Mouse (Mus musculus) MEL (cell line): ENCODE measurements around the gene Boc. TPM values are rescaled to one million over a fixed set of nuclear protein-coding genes. Genes with fewer than 3 reads are reported as not detected.

Experiments
- DNase-seq: peaks from one replicate; pipeline ENCODE4 v3.0.0; 2011; ENCODE audit warnings: low read depth, low spot score
- H3K27ac ChIP-seq: 2 replicates; pipeline ENCODE4 v1.5.1; 2012; ENCODE audit warnings: low read depth, mild to moderate bottlenecking, control low read depth, low read length, moderate library complexity; ENCODE audit not compliant: control insufficient read depth
- H3K27me3 ChIP-seq, 2 experiments: fragments of 150-350 bp in 1 of 2; sonication (generic) in 1 of 2; 2 replicates each; pipeline ENCODE4 v1.6.1; 2012; ENCODE audit warnings: low read length in 2 of 2, mild to moderate bottlenecking in 2 of 2, improper control_type of control experiment in 1 of 2, moderate library complexity in 1 of 2; ENCODE audit not compliant: insufficient read depth in 2 of 2, control insufficient read depth in 1 of 2
- H3K36me3 ChIP-seq, 2 experiments: 2 replicates each; pipeline ENCODE4 v1.6.1; 2012 to 2014; ENCODE audit warnings: low read length in 2 of 2, improper control_type of control experiment in 1 of 2, inconsistent platforms in 1 of 2, mild to moderate bottlenecking in 1 of 2; ENCODE audit not compliant: insufficient read depth in 2 of 2, control insufficient read depth in 1 of 2
- H3K4me1 ChIP-seq, 2 experiments: fragments of 150-350 bp in 1 of 2; sonication (generic) in 1 of 2; 2 replicates each; pipeline ENCODE4 v1.6.1; 2012; ENCODE audit warnings: low read length in 2 of 2, improper control_type of control experiment in 1 of 2, mild to moderate bottlenecking in 1 of 2; ENCODE audit not compliant: insufficient read depth in 2 of 2, control insufficient read depth in 1 of 2
- H3K4me3 ChIP-seq, 2 experiments: fragments of 150-350 bp in 1 of 2; sonication (generic) in 1 of 2; 2 replicates each; pipeline ENCODE4 v1.5.1; 2012; ENCODE audit warnings: low read depth in 2 of 2, low read length in 2 of 2, mild to moderate bottlenecking in 2 of 2, moderate library complexity in 2 of 2, control low read depth in 1 of 2, improper control_type of control experiment in 1 of 2; ENCODE audit not compliant: control insufficient read depth in 1 of 2, insufficient read depth in 1 of 2
- H3K79me2 ChIP-seq: 2 replicates; pipeline ENCODE4 v1.6.1; 2012; ENCODE audit warnings: mild to moderate bottlenecking, low read length, moderate library complexity; ENCODE audit not compliant: control insufficient read depth, poor library complexity, insufficient read depth
- H3K9ac ChIP-seq: 2 replicates; pipeline ENCODE4 v1.6.1; 2012; ENCODE audit warnings: low read depth, mild to moderate bottlenecking, control low read depth, low read length, moderate library complexity; ENCODE audit not compliant: control insufficient read depth, poor library complexity, severe bottlenecking
- H3K9me3 ChIP-seq: fragments of 150-350 bp; sonication (generic); replicated peaks from 2 replicates; pipeline ENCODE4 v1.6.1; 2012; ENCODE audit warnings: mild to moderate bottlenecking, low read length, improper control_type of control experiment, moderate library complexity; ENCODE audit not compliant: insufficient read depth
- BHLHE40 ChIP-seq: IDR thresholded peaks from 2 replicates; pipeline ENCODE4 v1.6.1; 2012; ENCODE audit warnings: low read depth, mild to moderate bottlenecking, inconsistent platforms, low read length, improper control_type of control experiment, borderline replicate concordance
- CTCF ChIP-seq, 3 experiments: IDR thresholded peaks in 2 of 3; conservative IDR thresholded peaks in 1 of 3; 2 replicates each; pipeline ENCODE4 v1.5.1; 2011 to 2012; ENCODE audit warnings: low read length in 3 of 3, low read depth in 2 of 3, mild to moderate bottlenecking in 2 of 3, improper control_type of control experiment in 1 of 3, inconsistent platforms in 1 of 3, mixed read lengths in 1 of 3, moderate library complexity in 1 of 3; ENCODE audit not compliant: control insufficient read depth in 1 of 3, insufficient read depth in 1 of 3, poor library complexity in 1 of 3, severe bottlenecking in 1 of 3
- ELF1 ChIP-seq: IDR thresholded peaks from 2 replicates; pipeline ENCODE4 v1.6.1; 2014; ENCODE audit warnings: low read depth, mild to moderate bottlenecking, inconsistent platforms, low read length, improper control_type of control experiment, moderate library complexity
- EP300 ChIP-seq, 2 experiments: IDR thresholded peaks; 2 replicates each; pipeline ENCODE4 v1.6.1; 2011; ENCODE audit warnings: improper control_type of control experiment in 2 of 2, low read length in 2 of 2, low read depth in 1 of 2, mild to moderate bottlenecking in 1 of 2
- GABPA ChIP-seq: IDR thresholded peaks from 2 replicates; pipeline ENCODE4 v1.6.1; 2012; ENCODE audit warnings: low read depth, mild to moderate bottlenecking, inconsistent platforms, low read length, improper control_type of control experiment, moderate library complexity
- HCFC1 ChIP-seq: IDR thresholded peaks from 2 replicates; pipeline ENCODE4 v1.6.1; 2012; ENCODE audit warnings: low read depth, mild to moderate bottlenecking, inconsistent platforms, low read length, improper control_type of control experiment, moderate library complexity
- KAT2A ChIP-seq: conservative IDR thresholded peaks from 2 replicates; pipeline ENCODE4 v1.6.1; 2012; ENCODE audit warnings: low read depth, low read length, improper control_type of control experiment, inconsistent platforms
- MAFK ChIP-seq: IDR thresholded peaks from 2 replicates; pipeline ENCODE4 v1.6.1; 2011; ENCODE audit warnings: low read depth, mild to moderate bottlenecking, low read length, improper control_type of control experiment, borderline replicate concordance
- MAX ChIP-seq: IDR thresholded peaks from 2 replicates; pipeline ENCODE4 v1.6.1; 2011; ENCODE audit warnings: low read length, improper control_type of control experiment
- MAZ ChIP-seq: IDR thresholded peaks from 2 replicates; pipeline ENCODE4 v1.6.1; 2012; ENCODE audit warnings: low read depth, mild to moderate bottlenecking, inconsistent platforms, low read length, improper control_type of control experiment
- POLR2AphosphoS2 ChIP-seq: IDR thresholded peaks from 2 replicates; pipeline ENCODE4 v1.6.1; 2011; ENCODE audit warnings: low read length, improper control_type of control experiment
- RAD21 ChIP-seq: IDR thresholded peaks from 2 replicates; pipeline ENCODE4 v1.6.1; 2011; ENCODE audit warnings: mild to moderate bottlenecking, low read depth, low read length, improper control_type of control experiment
- SIN3A ChIP-seq: IDR thresholded peaks from 2 replicates; pipeline ENCODE4 v1.6.1; 2012; ENCODE audit warnings: low read length, improper control_type of control experiment, inconsistent platforms
- SMC3 ChIP-seq: IDR thresholded peaks from 2 replicates; pipeline ENCODE4 v1.6.1; 2011; ENCODE audit warnings: low read depth, low read length, improper control_type of control experiment
- TBP ChIP-seq: IDR thresholded peaks from 2 replicates; pipeline ENCODE4 v1.8.0; 2011; ENCODE audit warnings: low read depth, low read length, improper control_type of control experiment
- TCF12 ChIP-seq: IDR thresholded peaks from 2 replicates; pipeline ENCODE4 v1.6.1; 2014; ENCODE audit warnings: low read depth, mild to moderate bottlenecking, inconsistent platforms, low read length, improper control_type of control experiment, moderate library complexity
- UBTF ChIP-seq: IDR thresholded peaks from 2 replicates; pipeline ENCODE4 v1.6.1; 2012; ENCODE audit warnings: low read depth, mild to moderate bottlenecking, inconsistent platforms, low read length, improper control_type of control experiment, moderate library complexity, borderline replicate concordance; ENCODE audit not compliant: insufficient read depth
- USF2 ChIP-seq, 2 experiments: IDR thresholded peaks; 2 replicates each; pipeline ENCODE4 v1.6.1; 2011 to 2012; ENCODE audit warnings: improper control_type of control experiment in 2 of 2, low read length in 2 of 2, borderline replicate concordance in 1 of 2, inconsistent platforms in 1 of 2, low read depth in 1 of 2, mild to moderate bottlenecking in 1 of 2; ENCODE audit not compliant: insufficient read depth in 1 of 2
- ZC3H11A ChIP-seq: IDR thresholded peaks from 2 replicates; pipeline ENCODE4 v1.6.1; 2012; ENCODE audit warnings: low read depth, mild to moderate bottlenecking, inconsistent platforms, low read length, improper control_type of control experiment
- ZKSCAN1 ChIP-seq: IDR thresholded peaks from 2 replicates; pipeline ENCODE4 v1.6.1; 2012; ENCODE audit warnings: low read depth, mild to moderate bottlenecking, inconsistent platforms, low read length, improper control_type of control experiment, moderate library complexity
- ZMIZ1 ChIP-seq: IDR thresholded peaks from 2 replicates; pipeline ENCODE4 v1.6.1; 2012; ENCODE audit warnings: low read depth, mild to moderate bottlenecking, inconsistent platforms, low read length, improper control_type of control experiment, moderate library complexity
- ZNF384 ChIP-seq: IDR thresholded peaks from 2 replicates; pipeline ENCODE4 v1.6.1; 2012; ENCODE audit warnings: low read depth, mild to moderate bottlenecking, inconsistent platforms, low read length, improper control_type of control experiment
- polyA plus RNA-seq, 2 experiments: library from polyadenylated mRNA; stranded (reverse) in 1 of 2; unstranded in 1 of 2; fragments of >175 nt in 1 of 2; fragments of >200 nt in 1 of 2; gene quantifications; 2 replicates each; pipeline versions ENCODE4 v1.2.1 to v1.2.4; 2012; ENCODE audit warnings: low replicate concordance in 2 of 2, low read depth in 1 of 2; ENCODE audit not compliant: insufficient read length in 2 of 2, insufficient read depth in 1 of 2, missing spikeins in 1 of 2
- total RNA-seq: library from RNA; depleted of rRNA; stranded (reverse); fragments of 300-350 nt; gene quantifications from 2 replicates; pipeline ENCODE4 v1.2.3, GENCODE M21; 2012

Boc gene
- total and polyA plus RNA-seq, 3 experiments: not detected

DNA sequence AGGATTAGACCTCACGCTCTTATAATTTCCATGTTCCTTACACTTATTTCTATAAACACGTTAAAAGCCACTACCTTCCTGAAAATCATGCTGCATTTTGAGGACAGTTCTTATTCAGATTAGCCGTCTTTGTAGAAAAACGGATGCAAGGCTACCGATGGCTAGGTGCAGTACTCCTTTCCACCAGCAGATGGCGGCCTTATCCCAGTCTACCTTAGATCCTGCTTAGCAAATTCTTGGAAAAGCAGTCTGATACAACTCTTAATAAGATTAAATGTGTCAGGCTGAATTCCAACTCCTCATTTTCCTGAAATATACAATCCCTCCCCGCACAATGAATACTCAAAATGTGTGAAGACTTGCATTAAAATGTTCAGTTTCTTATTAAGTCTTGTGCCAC lies 74.6 kb downstream of the Boc start:
- peak; percentile 67 for DNase-seq
- Histone ChIP-seq H3K4me1 (no peaks in the 10 kb centered on the region), H3K36me3 (no peaks in the 10 kb centered on the region), H3K27me3 (0 out of 4 replicates have a peak, but pooled peaks cover 0 to 2% of the 10 kb centered on the region in 2 experiments), H3K9me3 (no peaks in the 10 kb centered on the region), H3K27ac (no peak overlapping the region), H3K4me3 (no peak overlapping the region), H3K79me2 (no peaks in the 10 kb centered on the region), H3K9ac (no peak overlapping the region)
- TF ChIP-seq CTCF (IDR thresholded peaks at IDR 0.05 in 2 of 3, conservative IDR thresholded peaks at IDR 0.05 in 1 of 3; ENCODE audit: control insufficient read depth in 1 of 3, insufficient read depth in 1 of 3, low read depth in 2 of 3, low read length in 3 of 3, poor library complexity in 1 of 3, severe bottlenecking in 1 of 3) (peak; percentile 83 to 98 (median 93)), BHLHE40 (0 out of 2 replicates have a peak, but pooled peaks have one; percentile 18), USF2 (IDR thresholded peaks at IDR 0.05; ENCODE audit: borderline replicate concordance in 1 of 2, insufficient read depth in 1 of 2, low read depth in 1 of 2, low read length in 2 of 2) (no peak), MAX (no peak), ZKSCAN1 (no peak), MAZ (no peak), SMC3 (peak; percentile 96), SIN3A (no peak), HCFC1 (no peak), ZNF384 (no peak), POLR2AphosphoS2 (no peak), TCF12 (no peak), EP300 (IDR thresholded peaks at IDR 0.05; ENCODE audit: low read depth in 1 of 2, low read length in 2 of 2) (no peak), ZMIZ1 (no peak), GABPA (no peak), ELF1 (no peak), TBP (no peak), UBTF (no peak), ZC3H11A (peak; percentile 93), RAD21 (peak; percentile 95), KAT2A (no peak), MAFK (no peak)
